Mouse (Mus musculus) liver, postnatal 0 days (tissue): Measurements from ENCODE around the gene P2rx3.

ENCODE experiments used
- CTCF ChIP-seq: sonication (generic); IDR thresholded peaks from 2 replicates; pipeline ENCODE4 v1.5.1; 2016; ENCODE audit warnings: antibody characterized with exemption, low read depth
- EP300 ChIP-seq: IDR thresholded peaks from 2 replicates; pipeline ENCODE4 v1.6.1; 2016; ENCODE audit warnings: antibody characterized with exemption, low read depth, mild to moderate bottlenecking

- TF ChIP-seq EP300 (no peak), CTCF (no peak)
Observed at GRCm38 (mm10) chr2:85009212-85009611, 28.1 kb downstream of the P2rx3 start.
